Mouse (Mus musculus) layer of hippocampus, adult 9-11 months (tissue): ENCODE results near the gene Gm10282.
A peak's percentile ranks its signal among the peaks of the same experiment; 100 is the strongest.

Experiments
- DNase-seq: peaks from one replicate; pipeline ENCODE4 v3.0.0; 2022

Gene Gm10282

GRCm38 (mm10) chr8:72295679-72296078 is 9.4 kb downstream of the Gm10282 start:
- peak; percentile 82 for DNase-seq

- no peak for DNase-seq
Observed at GRCm38 (mm10) chr8:72295125-72295524, 9.9 kb downstream of the Gm10282 start.

- no peak for DNase-seq
Observed at GRCm38 (mm10) chr8:72293309-72293708, 11.8 kb downstream of the Gm10282 start.

- DNase-seq, result no peak
Observed at GRCm38 (mm10) chr8:72291104-72291503, 14.0 kb downstream of the Gm10282 start.

GRCm38 (mm10) chr8:72289051-72289450 is 16.0 kb downstream of the Gm10282 start:
- no peak for DNase-seq

- DNase-seq, result no peak
Observed at GRCm38 (mm10) chr8:72285285-72285684, 19.8 kb downstream of the Gm10282 start.

GRCm38 (mm10) chr8:72281634-72282033 is 23.4 kb downstream of the Gm10282 start:
- DNase-seq, result peak; percentile 35

GRCm38 (mm10) chr8:72279151-72279550 is 25.9 kb downstream of the Gm10282 start:
- no peak for DNase-seq

GRCm38 (mm10) chr8:72277244-72277643 is 27.8 kb downstream of the Gm10282 start:
- no peak for DNase-seq

- no peak for DNase-seq
Observed at GRCm38 (mm10) chr8:72273807-72274206, 31.3 kb downstream of the Gm10282 start.

GRCm38 (mm10) chr8:72273111-72273770 is 31.8 kb downstream of the Gm10282 start:
- no peak for DNase-seq

GRCm38 (mm10) chr8:72272361-72272760 is 32.7 kb downstream of the Gm10282 start:
- peak; percentile 79 for DNase-seq

GRCm38 (mm10) chr8:72271691-72272090 is 33.4 kb downstream of the Gm10282 start:
- no peak for DNase-seq

GRCm38 (mm10) chr8:72271051-72271660 is 33.9 kb downstream of the Gm10282 start:
- DNase-seq, result no peak

GRCm38 (mm10) chr8:72270606-72271005 is 34.5 kb downstream of the Gm10282 start:
- no peak for DNase-seq

- peak; percentile 48 for DNase-seq
Observed at GRCm38 (mm10) chr8:72268356-72268755, 36.7 kb downstream of the Gm10282 start.

GRCm38 (mm10) chr8:72267106-72267505 is 38.0 kb downstream of the Gm10282 start:
- no peak for DNase-seq

GRCm38 (mm10) chr8:72266671-72267070 is 38.4 kb downstream of the Gm10282 start:
- no peak for DNase-seq

- DNase-seq, result no peak
Observed at GRCm38 (mm10) chr8:72265342-72265741, 39.7 kb downstream of the Gm10282 start.

GRCm38 (mm10) chr8:72263451-72263850 is 41.6 kb downstream of the Gm10282 start:
- no peak for DNase-seq

- DNase-seq, result no peak
Observed at GRCm38 (mm10) chr8:72262756-72263155, 42.3 kb downstream of the Gm10282 start.

- no peak for DNase-seq
Observed at GRCm38 (mm10) chr8:72261872-72262271, 43.2 kb downstream of the Gm10282 start.

GRCm38 (mm10) chr8:72261431-72261830 is 43.6 kb downstream of the Gm10282 start:
- DNase-seq, result no peak

- no peak for DNase-seq
Observed at GRCm38 (mm10) chr8:72261019-72261418, 44.0 kb downstream of the Gm10282 start.

GRCm38 (mm10) chr8:72260585-72260984 is 44.5 kb downstream of the Gm10282 start:
- no peak for DNase-seq
